In the genomic region with DNA sequence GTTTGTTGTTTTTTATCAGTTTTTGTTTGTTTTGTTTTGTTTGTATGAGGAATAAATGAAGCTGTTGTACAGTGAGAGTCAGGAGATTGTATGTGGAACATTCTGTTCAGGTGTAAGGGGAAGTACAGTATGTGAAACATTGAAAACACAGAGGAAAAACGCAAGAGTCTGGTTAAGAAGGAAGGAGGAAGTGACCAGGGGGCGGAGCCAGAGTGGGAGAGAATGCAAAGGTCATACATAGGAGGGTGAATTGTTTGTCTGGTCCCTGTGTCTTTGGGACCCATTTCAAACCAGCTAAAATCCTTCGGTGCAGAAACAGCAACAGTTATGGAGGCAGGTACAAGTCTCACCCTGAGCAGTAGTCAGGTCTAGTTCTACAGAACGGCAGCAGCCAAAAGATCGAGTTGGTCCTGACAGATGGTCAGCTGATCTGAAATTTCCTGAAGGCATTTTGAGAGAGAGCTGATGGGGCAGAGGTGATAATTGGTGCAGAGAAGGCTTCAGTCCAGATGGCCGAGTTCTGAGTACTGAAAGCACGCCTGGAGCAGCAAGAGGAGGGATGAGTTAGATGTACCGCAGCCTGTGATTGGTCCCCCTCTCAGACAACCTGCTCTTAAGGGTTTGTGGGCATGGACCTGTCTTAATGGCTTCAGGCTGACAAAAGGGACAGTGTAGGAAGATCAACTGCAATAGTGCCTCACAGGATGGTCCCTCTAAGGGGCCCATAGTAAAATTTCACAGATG, we compare ENCODE assay signal across 10 mouse cellular contexts.
DNase-seq lines count a peak whose midpoint lies in the region; ATAC-seq and TF ChIP-seq lines count a peak whose summit lies in the region.
"Had no signal": no experiment of that assay in that cellular context is flagged by ENCODE, and none has a peak within 500 bp of the region (broad histone marks: within the 10 kb centered on the region; RNA-seq: fewer than 3 reads in every experiment).

No protein-coding gene starts in this region.

- no peak overlapping the region for H3K27ac ChIP-seq in hindbrain, postnatal 0 days
- no peak overlapping the region for H3K27ac ChIP-seq in hindbrain, embryonic 14.5 days
- no peak overlapping the region for H3K27ac ChIP-seq in forebrain, embryonic 16.5 days (ENCODE audit: low read length)

- H3K9me3 ChIP-seq in hindbrain, postnatal 0 days (ENCODE audit: low read length): no peaks in the 10 kb centered on the region
- no peaks in the 10 kb centered on the region for H3K9me3 ChIP-seq in hindbrain, embryonic 14.5 days (ENCODE audit: control insufficient read depth, low read length)
- H3K9me3 ChIP-seq in forebrain, embryonic 16.5 days (ENCODE audit: control insufficient read depth, low read length): no peaks in the 10 kb centered on the region

- no peak overlapping the region for H3K4me2 ChIP-seq in hindbrain, postnatal 0 days (ENCODE audit: low read depth, low read length)
- no peak overlapping the region for H3K4me2 ChIP-seq in hindbrain, embryonic 14.5 days (replicated peaks)
- no peak overlapping the region for H3K4me2 ChIP-seq in forebrain, embryonic 16.5 days (ENCODE audit: low read length)

- peak; percentile 53 for ATAC-seq in hindbrain, postnatal 0 days
- no peak for ATAC-seq in hindbrain, embryonic 14.5 days (ENCODE audit: low FRiP score)
- ATAC-seq in forebrain, embryonic 16.5 days: peak; percentile 62; the same call in 1 of the 2 replicates
- peak; percentile 66 for ATAC-seq in megakaryocyte progenitor cell, adult 5-6 weeks (replicated peaks; ENCODE audit: poor library complexity)

- no peak overlapping the region for H3K9ac ChIP-seq in hindbrain, postnatal 0 days (replicated peaks; ENCODE audit: low read length)
- H3K9ac ChIP-seq in hindbrain, embryonic 14.5 days: no peak overlapping the region
- no peak overlapping the region for H3K9ac ChIP-seq in forebrain, embryonic 16.5 days (replicated peaks; ENCODE audit: low read depth, low read length)

- no peak overlapping the region for H3K4me3 ChIP-seq in hindbrain, postnatal 0 days (ENCODE audit: low read length)
- H3K4me3 ChIP-seq in hindbrain, embryonic 14.5 days (replicated peaks; ENCODE audit: low read length): no peak overlapping the region
- H3K4me3 ChIP-seq in forebrain, embryonic 16.5 days (replicated peaks; ENCODE audit: low read length): no peak overlapping the region

- no peaks in the 10 kb centered on the region for H3K4me1 ChIP-seq in hindbrain, postnatal 0 days (ENCODE audit: insufficient read depth, low read length)
- no peaks in the 10 kb centered on the region for H3K4me1 ChIP-seq in hindbrain, embryonic 14.5 days (replicated peaks; ENCODE audit: control insufficient read depth, insufficient read depth, low read length)
- no peaks in the 10 kb centered on the region for H3K4me1 ChIP-seq in forebrain, embryonic 16.5 days (replicated peaks; ENCODE audit: control insufficient read depth, insufficient read depth, low read length)

- H3K36me3 ChIP-seq in hindbrain, postnatal 0 days (ENCODE audit: insufficient read depth, low read length): no peaks in the 10 kb centered on the region
- no peaks in the 10 kb centered on the region for H3K36me3 ChIP-seq in hindbrain, embryonic 14.5 days (replicated peaks; ENCODE audit: control insufficient read depth, insufficient read depth)
- no peaks in the 10 kb centered on the region; the same call in 1 of the 2 replicates for H3K36me3 ChIP-seq in forebrain, embryonic 16.5 days (ENCODE audit: control insufficient read depth, insufficient read depth)

- DNase-seq in hindbrain, postnatal 0 days (ENCODE audit: low spot score): no peak
- DNase-seq in hindbrain, embryonic 14.5 days (ENCODE audit: low spot score): no peak
- DNase-seq in cerebellum, adult 11 months: peak; percentile 1
- no peak for DNase-seq in adrenal gland, postnatal 4 days (ENCODE audit: low spot score in 2 of 2)
- no peak for DNase-seq in thymus, postnatal 10 days (ENCODE audit: low spot score in 2 of 2)
- DNase-seq: gastrocnemius, postnatal 14 days; heart, postnatal 14 days; kidney, adult 2 months had no signal

- no peak for TF ChIP-seq CTCF in hindbrain, postnatal 0 days (IDR thresholded peaks at IDR 0.05; ENCODE audit: low read depth)

- H3K27me3 ChIP-seq in hindbrain, postnatal 0 days (ENCODE audit: insufficient read depth, low read length): no peaks in the 10 kb centered on the region
- no peaks in the 10 kb centered on the region for H3K27me3 ChIP-seq in hindbrain, embryonic 14.5 days (ENCODE audit: control insufficient read depth, insufficient read depth, low read length)
- H3K27me3 ChIP-seq in forebrain, embryonic 16.5 days (replicated peaks; ENCODE audit: control insufficient read depth, insufficient read depth, low read length): no peaks in the 10 kb centered on the region

- 78% methylated on average over 8 of the region's 8 CpGs for WGBS in hindbrain, postnatal 0 days
- 78% methylated on average over 8 of the region's 8 CpGs for WGBS in hindbrain, embryonic 14.5 days
- 67% methylated on average over 8 of the region's 8 CpGs for WGBS in forebrain, embryonic 16.5 days
